Mouse (Mus musculus) MEL (cell line): ENCODE results near the gene Olfr639. TPM values are rescaled to one million over a fixed set of nuclear protein-coding genes. Genes with fewer than 3 reads are reported as not detected.
"Not testable (repeated sequence)": the region's sequence is repeated elsewhere in the genome, so short reads cannot be mapped to it uniquely, and the experiment has no call there.

Experiments
- DNase-seq: peaks from one replicate; pipeline ENCODE4 v3.0.0; 2011; ENCODE audit warnings: low read depth, low spot score
- H3K27ac ChIP-seq: 2 replicates; pipeline ENCODE4 v1.5.1; 2012; ENCODE audit warnings: low read depth, mild to moderate bottlenecking, control low read depth, low read length, moderate library complexity; ENCODE audit not compliant: control insufficient read depth
- H3K27me3 ChIP-seq, 2 experiments: fragments of 150-350 bp in 1 of 2; sonication (generic) in 1 of 2; 2 replicates each; pipeline ENCODE4 v1.6.1; 2012; ENCODE audit warnings: low read length in 2 of 2, mild to moderate bottlenecking in 2 of 2, improper control_type of control experiment in 1 of 2, moderate library complexity in 1 of 2; ENCODE audit not compliant: insufficient read depth in 2 of 2, control insufficient read depth in 1 of 2
- H3K36me3 ChIP-seq, 2 experiments: 2 replicates each; pipeline ENCODE4 v1.6.1; 2012 to 2014; ENCODE audit warnings: low read length in 2 of 2, improper control_type of control experiment in 1 of 2, inconsistent platforms in 1 of 2, mild to moderate bottlenecking in 1 of 2; ENCODE audit not compliant: insufficient read depth in 2 of 2, control insufficient read depth in 1 of 2
- H3K4me1 ChIP-seq, 2 experiments: fragments of 150-350 bp in 1 of 2; sonication (generic) in 1 of 2; 2 replicates each; pipeline ENCODE4 v1.6.1; 2012; ENCODE audit warnings: low read length in 2 of 2, improper control_type of control experiment in 1 of 2, mild to moderate bottlenecking in 1 of 2; ENCODE audit not compliant: insufficient read depth in 2 of 2, control insufficient read depth in 1 of 2
- H3K4me3 ChIP-seq, 2 experiments: fragments of 150-350 bp in 1 of 2; sonication (generic) in 1 of 2; 2 replicates each; pipeline ENCODE4 v1.5.1; 2012; ENCODE audit warnings: low read depth in 2 of 2, low read length in 2 of 2, mild to moderate bottlenecking in 2 of 2, moderate library complexity in 2 of 2, control low read depth in 1 of 2, improper control_type of control experiment in 1 of 2; ENCODE audit not compliant: control insufficient read depth in 1 of 2, insufficient read depth in 1 of 2
- H3K79me2 ChIP-seq: 2 replicates; pipeline ENCODE4 v1.6.1; 2012; ENCODE audit warnings: mild to moderate bottlenecking, low read length, moderate library complexity; ENCODE audit not compliant: control insufficient read depth, poor library complexity, insufficient read depth
- H3K9ac ChIP-seq: 2 replicates; pipeline ENCODE4 v1.6.1; 2012; ENCODE audit warnings: low read depth, mild to moderate bottlenecking, control low read depth, low read length, moderate library complexity; ENCODE audit not compliant: control insufficient read depth, poor library complexity, severe bottlenecking
- H3K9me3 ChIP-seq: fragments of 150-350 bp; sonication (generic); replicated peaks from 2 replicates; pipeline ENCODE4 v1.6.1; 2012; ENCODE audit warnings: mild to moderate bottlenecking, low read length, improper control_type of control experiment, moderate library complexity; ENCODE audit not compliant: insufficient read depth
- BHLHE40 ChIP-seq: IDR thresholded peaks from 2 replicates; pipeline ENCODE4 v1.6.1; 2012; ENCODE audit warnings: low read depth, mild to moderate bottlenecking, inconsistent platforms, low read length, improper control_type of control experiment, borderline replicate concordance
- EP300 ChIP-seq, 2 experiments: IDR thresholded peaks; 2 replicates each; pipeline ENCODE4 v1.6.1; 2011; ENCODE audit warnings: improper control_type of control experiment in 2 of 2, low read length in 2 of 2, low read depth in 1 of 2, mild to moderate bottlenecking in 1 of 2
- KAT2A ChIP-seq: conservative IDR thresholded peaks from 2 replicates; pipeline ENCODE4 v1.6.1; 2012; ENCODE audit warnings: low read depth, low read length, improper control_type of control experiment, inconsistent platforms
- MAZ ChIP-seq: IDR thresholded peaks from 2 replicates; pipeline ENCODE4 v1.6.1; 2012; ENCODE audit warnings: low read depth, mild to moderate bottlenecking, inconsistent platforms, low read length, improper control_type of control experiment
- POLR2A ChIP-seq, 2 experiments: IDR thresholded peaks; 2 replicates each; pipeline ENCODE4 v1.6.1; 2011 to 2012; ENCODE audit warnings: low read length in 2 of 2, mild to moderate bottlenecking in 2 of 2, control low read depth in 1 of 2, improper control_type of control experiment in 1 of 2, low read depth in 1 of 2, moderate library complexity in 1 of 2; ENCODE audit not compliant: control insufficient read depth in 1 of 2, insufficient read depth in 1 of 2, poor library complexity in 1 of 2
- UBTF ChIP-seq: IDR thresholded peaks from 2 replicates; pipeline ENCODE4 v1.6.1; 2012; ENCODE audit warnings: low read depth, mild to moderate bottlenecking, inconsistent platforms, low read length, improper control_type of control experiment, moderate library complexity, borderline replicate concordance; ENCODE audit not compliant: insufficient read depth
- ZC3H11A ChIP-seq: IDR thresholded peaks from 2 replicates; pipeline ENCODE4 v1.6.1; 2012; ENCODE audit warnings: low read depth, mild to moderate bottlenecking, inconsistent platforms, low read length, improper control_type of control experiment
- polyA plus RNA-seq, 2 experiments: library from polyadenylated mRNA; stranded (reverse) in 1 of 2; unstranded in 1 of 2; fragments of >175 nt in 1 of 2; fragments of >200 nt in 1 of 2; gene quantifications; 2 replicates each; pipeline versions ENCODE4 v1.2.1 to v1.2.4; 2012; ENCODE audit warnings: low replicate concordance in 2 of 2, low read depth in 1 of 2; ENCODE audit not compliant: insufficient read length in 2 of 2, insufficient read depth in 1 of 2, missing spikeins in 1 of 2
- total RNA-seq: library from RNA; depleted of rRNA; stranded (reverse); fragments of 300-350 nt; gene quantifications from 2 replicates; pipeline ENCODE4 v1.2.3, GENCODE M21; 2012; rRNA removed

Olfr639 gene
- total and polyA plus RNA-seq, 3 experiments = 0.03 TPM; not detected in 2

DNA sequence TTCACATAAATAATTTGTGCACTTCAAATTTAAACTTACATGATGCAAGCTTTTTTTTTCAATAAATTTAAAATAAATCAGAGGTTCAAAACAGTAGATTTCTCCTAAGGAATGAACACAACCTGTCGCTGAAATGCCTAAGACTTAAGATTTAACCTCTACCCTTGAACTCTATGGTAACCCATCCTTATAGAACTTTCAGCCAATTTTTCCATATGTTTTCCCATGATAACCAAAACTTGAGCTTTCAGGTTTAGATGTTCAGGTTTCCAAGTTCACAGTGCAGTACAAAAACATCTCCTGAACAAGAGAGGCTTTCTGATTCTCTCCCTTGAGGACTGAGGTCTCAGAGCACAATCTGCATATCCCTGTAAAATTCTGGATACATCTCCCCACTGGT lies 46.3 kb downstream of the Olfr639 start, which contains the start of gene Olfr635:
TSS of gene Olfr635 (plus strand) at position 301 of the 400 bp plus-strand sequence.
- Histone ChIP-seq H3K79me2 (no peaks in the 10 kb centered on the region), H3K27ac (no peak within 1 kb of the TSS), H3K4me3 (no peak within 1 kb of the TSS), H3K27me3 (no peaks in the 10 kb centered on the region), H3K36me3 (no peaks in the 10 kb centered on the region), H3K9me3 (no peaks in the 10 kb centered on the region), H3K4me1 (no peaks in the 10 kb centered on the region), H3K9ac (no peak within 1 kb of the TSS)
- no peak for TF ChIP-seq UBTF
- no peak for TF ChIP-seq MAZ
- TF ChIP-seq EP300 (IDR thresholded peaks at IDR 0.05; ENCODE audit: low read depth in 1 of 2, low read length in 2 of 2) = no peak
- no peak for TF ChIP-seq POLR2A (IDR thresholded peaks at IDR 0.05; ENCODE audit: control insufficient read depth in 1 of 2, insufficient read depth in 1 of 2, low read depth in 1 of 2, low read length in 2 of 2, poor library complexity in 1 of 2)
- TF ChIP-seq BHLHE40 = no peak
- no peak for TF ChIP-seq ZC3H11A
- TF ChIP-seq KAT2A = no peak
- DNase-seq = no peak

GRCm38 (mm10) chr7:103966873-103967272 lies 50.2 kb downstream of the Olfr639 start:
- not testable (repeated sequence) for DNase-seq

More at GRCm38 (mm10) chr7:103966873-103967272, 50.2 kb downstream of the Olfr639 start:
- not testable (repeated sequence) for H3K79me2 ChIP-seq, H3K4me3 ChIP-seq, H3K27ac ChIP-seq, H3K27me3 ChIP-seq, H3K4me1 ChIP-seq, H3K9me3 ChIP-seq, H3K9ac ChIP-seq, H3K36me3 ChIP-seq

Other genes with a start within 250 kb of the Olfr639 start
Only the 30 nearest of the 32 such genes appear.
- not detected in 2 replicates for gene Olfr67, start 225.5 kb downstream of the Olfr639 start, total RNA-seq
- gene Olfr67, start 225.5 kb downstream of the Olfr639 start, polyA plus RNA-seq = not detected
- 120 and 191 TPM in 2 replicates for gene Hbb-bt, start 203.3 kb downstream of the Olfr639 start, total RNA-seq
- 100 to 1,000 TPM in 1 of 2 experiments, not detected in 1; 118 TPM for gene Hbb-bt, start 203.3 kb downstream of the Olfr639 start, polyA plus RNA-seq
- gene Hbb-bs, start 189.2 kb downstream of the Olfr639 start, total RNA-seq = 79.0 and 138 TPM in 2 replicates
- 100 to 1,000 TPM in 1 of 2 experiments, not detected in 1; 208 TPM for gene Hbb-bs, start 189.2 kb downstream of the Olfr639 start, polyA plus RNA-seq
- not detected in 2 replicates for gene Hbb-bh2, start 176.8 kb downstream of the Olfr639 start, total RNA-seq
- gene Hbb-bh2, start 176.8 kb downstream of the Olfr639 start, polyA plus RNA-seq = not detected
- not detected in 2 replicates for gene Hbb-bh1, start 174.1 kb downstream of the Olfr639 start, total RNA-seq
- under 1 TPM in 1 of 2 experiments, not detected in 1; 0.15 TPM for gene Hbb-bh1, start 174.1 kb downstream of the Olfr639 start, polyA plus RNA-seq
- gene Hbb-y, start 164.1 kb downstream of the Olfr639 start, total RNA-seq = not detected in 2 replicates
- gene Hbb-y, start 164.1 kb downstream of the Olfr639 start, polyA plus RNA-seq = under 1 TPM in 1 of 2 experiments, not detected in 1; 0.11 TPM
- gene Olfr66, start 131.1 kb downstream of the Olfr639 start, total RNA-seq = not detected in 2 replicates
- not detected for gene Olfr66, start 131.1 kb downstream of the Olfr639 start, polyA plus RNA-seq
- not detected in 2 replicates for gene Olfr64, start 122.8 kb downstream of the Olfr639 start, total RNA-seq
- not detected for gene Olfr64, start 122.8 kb downstream of the Olfr639 start, polyA plus RNA-seq
- not detected in 2 replicates for gene Olfr65, start 113.8 kb downstream of the Olfr639 start, total RNA-seq
- not detected for gene Olfr65, start 113.8 kb downstream of the Olfr639 start, polyA plus RNA-seq
- gene Olfr631, start 88.5 kb downstream of the Olfr639 start, total RNA-seq = not detected in 2 replicates
- gene Olfr631, start 88.5 kb downstream of the Olfr639 start, polyA plus RNA-seq = not detected
- gene Olfr632, start 83.0 kb downstream of the Olfr639 start, total RNA-seq = not detected in 2 replicates
- gene Olfr632, start 83.0 kb downstream of the Olfr639 start, polyA plus RNA-seq = not detected
- not detected in 2 replicates for gene Olfr633, start 72.9 kb downstream of the Olfr639 start, total RNA-seq
- gene Olfr633, start 72.9 kb downstream of the Olfr639 start, polyA plus RNA-seq = not detected
- not detected in 2 replicates for gene Olfr635, start 46.2 kb downstream of the Olfr639 start, total RNA-seq
- gene Olfr635, start 46.2 kb downstream of the Olfr639 start, polyA plus RNA-seq = not detected
- not detected in 2 replicates for gene Olfr638, start 18.6 kb downstream of the Olfr639 start, total RNA-seq
- not detected for gene Olfr638, start 18.6 kb downstream of the Olfr639 start, polyA plus RNA-seq
- not detected in 2 replicates for gene Olfr640, start 8.3 kb upstream of the Olfr639 start, total RNA-seq
- gene Olfr640, start 8.3 kb upstream of the Olfr639 start, polyA plus RNA-seq = not detected
- not detected in 2 replicates for gene Olfr641, start 18.1 kb upstream of the Olfr639 start, total RNA-seq
- gene Olfr641, start 18.1 kb upstream of the Olfr639 start, polyA plus RNA-seq = not detected
- gene Olfr642, start 35.4 kb upstream of the Olfr639 start, total RNA-seq = not detected in 2 replicates
- gene Olfr642, start 35.4 kb upstream of the Olfr639 start, polyA plus RNA-seq = not detected
- not detected in 2 replicates for gene 4930516K23Rik, start 44.1 kb upstream of the Olfr639 start, total RNA-seq
- not detected for gene 4930516K23Rik, start 44.1 kb upstream of the Olfr639 start, polyA plus RNA-seq
- gene Olfr644, start 54.6 kb upstream of the Olfr639 start, total RNA-seq = not detected in 2 replicates
- gene Olfr644, start 54.6 kb upstream of the Olfr639 start, polyA plus RNA-seq = not detected
- gene Olfr645, start 68.2 kb upstream of the Olfr639 start, total RNA-seq = not detected in 2 replicates
- not detected for gene Olfr645, start 68.2 kb upstream of the Olfr639 start, polyA plus RNA-seq
- gene Olfr646, start 87.6 kb upstream of the Olfr639 start, total RNA-seq = not detected in 2 replicates
- not detected for gene Olfr646, start 87.6 kb upstream of the Olfr639 start, polyA plus RNA-seq
- gene Ubqln5, start 112.5 kb upstream of the Olfr639 start, total RNA-seq = not detected in 2 replicates
- not detected for gene Ubqln5, start 112.5 kb upstream of the Olfr639 start, polyA plus RNA-seq
- gene Olfr643, start 120.1 kb upstream of the Olfr639 start, total RNA-seq = not detected in 2 replicates
- not detected for gene Olfr643, start 120.1 kb upstream of the Olfr639 start, polyA plus RNA-seq
- gene Ubqln3, start 126.0 kb upstream of the Olfr639 start, total RNA-seq = not detected in 2 replicates
- not detected for gene Ubqln3, start 126.0 kb upstream of the Olfr639 start, polyA plus RNA-seq
- gene Ubqlnl, start 133.3 kb upstream of the Olfr639 start, total RNA-seq = not detected in 2 replicates
- gene Ubqlnl, start 133.3 kb upstream of the Olfr639 start, polyA plus RNA-seq = not detected
- gene Olfm5, start 147.5 kb upstream of the Olfr639 start, total RNA-seq = not detected in 2 replicates
- not detected for gene Olfm5, start 147.5 kb upstream of the Olfr639 start, polyA plus RNA-seq
- not detected in 2 replicates for gene Olfr648, start 166.1 kb upstream of the Olfr639 start, total RNA-seq
- gene Olfr648, start 166.1 kb upstream of the Olfr639 start, polyA plus RNA-seq = not detected
- gene Olfr649, start 178.7 kb upstream of the Olfr639 start, total RNA-seq = not detected in 2 replicates
- gene Olfr649, start 178.7 kb upstream of the Olfr639 start, polyA plus RNA-seq = not detected
- gene Trim6, start 201.5 kb upstream of the Olfr639 start, total RNA-seq = not detected in 2 replicates
- 1 to 10 TPM in 1 of 2 experiments, not detected in 1; 4.1 TPM for gene Trim6, start 201.5 kb upstream of the Olfr639 start, polyA plus RNA-seq
- gene Trim34a, start 227.2 kb upstream of the Olfr639 start, total RNA-seq = 0.23 and 0.42 TPM in 2 replicates
- gene Trim34a, start 227.2 kb upstream of the Olfr639 start, polyA plus RNA-seq = under 1 TPM in 1 of 2 experiments, not detected in 1; 0.58 TPM